Mouse (Mus musculus) myocyte (in vitro differentiated cells): ENCODE measurements around the gene Ezh1.

ENCODE experiments used
- MAX ChIP-seq: IDR thresholded peaks from one replicate; pipeline ENCODE4 v1.6.1; 2011; ENCODE audit warnings: low read depth, mild to moderate bottlenecking, control low read depth
- MYOD1 ChIP-seq, 3 experiments: IDR thresholded peaks; one replicate each; pipeline ENCODE4 v1.6.1; 2011; ENCODE audit warnings: control low read depth in 2 of 3, low read depth in 2 of 3, mild to moderate bottlenecking in 2 of 3, moderate library complexity in 1 of 3; ENCODE audit not compliant: insufficient read length in 2 of 3, control insufficient read depth in 1 of 3
- POLR2A ChIP-seq: IDR thresholded peaks from one replicate; pipeline ENCODE4 v1.6.1; 2011; ENCODE audit warnings: low read depth, mild to moderate bottlenecking, control low read depth, moderate library complexity; ENCODE audit not compliant: insufficient read length
- POLR2AphosphoS2 ChIP-seq: IDR thresholded peaks from one replicate; pipeline ENCODE4 v1.6.1; 2011; ENCODE audit warnings: low read depth, control low read depth; ENCODE audit not compliant: insufficient read length
- REST ChIP-seq: IDR thresholded peaks from one replicate; pipeline ENCODE4 v1.6.1; 2011; ENCODE audit warnings: mild to moderate bottlenecking, control low read depth, moderate library complexity; ENCODE audit not compliant: insufficient read depth, insufficient read length
- USF1 ChIP-seq: IDR thresholded peaks from one replicate; pipeline ENCODE4 v1.6.1; 2011; ENCODE audit warnings: low read depth, mild to moderate bottlenecking, control low read depth, moderate library complexity

DNA sequence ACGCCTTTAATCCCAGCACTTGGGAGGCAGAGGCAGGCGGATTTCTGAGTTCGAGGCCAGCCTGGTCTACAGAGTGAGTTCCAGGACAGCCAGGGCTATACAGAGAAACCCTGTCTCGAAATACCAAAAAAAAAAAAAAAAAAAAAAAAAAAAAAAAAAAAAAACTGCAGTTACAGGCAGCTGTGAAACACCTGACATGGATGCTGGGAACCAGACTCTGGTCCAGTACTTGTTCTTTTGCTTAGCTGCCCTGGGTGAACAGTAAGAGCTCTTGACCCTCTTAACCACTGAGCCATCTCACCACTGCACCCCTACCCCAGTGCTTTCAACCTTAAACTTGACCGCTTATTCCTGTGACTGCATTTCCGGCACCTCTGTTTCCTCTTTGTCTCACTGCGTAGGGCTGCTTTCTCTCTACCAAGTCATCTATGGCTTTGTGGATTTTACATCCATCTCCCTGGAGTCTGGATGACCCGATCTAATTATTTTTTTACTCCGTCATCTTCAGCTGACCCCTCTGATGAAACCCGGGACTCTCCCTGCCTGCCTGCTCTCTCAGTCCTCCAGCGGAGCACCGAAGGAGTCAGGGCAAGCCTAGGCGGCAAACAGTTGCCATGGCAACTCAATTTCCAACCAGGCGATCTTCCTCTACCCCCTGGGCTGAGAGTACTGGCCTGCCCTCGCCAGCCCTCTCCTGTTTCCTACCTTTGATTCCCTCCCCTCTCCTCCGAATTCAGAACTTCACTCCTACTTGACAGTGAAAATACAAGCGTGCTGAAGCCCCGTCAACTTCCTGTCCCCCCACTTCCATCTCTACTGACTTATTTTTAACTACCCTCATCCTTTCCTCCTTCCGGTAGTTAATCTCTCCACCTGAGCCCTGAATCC, 82.7 kb downstream of the Ezh1 start:
- TF ChIP-seq MAX = no peak
- no peak for TF ChIP-seq POLR2AphosphoS2
- no peak for TF ChIP-seq USF1
- TF ChIP-seq POLR2A = no peak
- TF ChIP-seq MYOD1 (IDR thresholded peaks at IDR 0.05; ENCODE audit: control insufficient read depth in 1 of 3, insufficient read length in 2 of 3, low read depth in 2 of 3) = no peak
- TF ChIP-seq REST = no peak
